Comparison of ENCODE assay signal across 8 mouse cellular contexts in genomic region chr2:32601417-32602065, GRCm38 (mm10). TPM values are rescaled to one million over a fixed set of nuclear protein-coding genes. Genes with fewer than 3 reads are reported as not detected.
DNase-seq lines count a peak whose midpoint lies in the region; ATAC-seq and TF ChIP-seq lines count a peak whose summit lies in the region.

No protein-coding gene starts in this region.

- H3K9me3 ChIP-seq in liver, embryonic 15.5 days (replicated peaks) = no peaks in the 10 kb centered on the region

- H3K27me3 ChIP-seq in cerebellum, adult 2 months (ENCODE audit: control insufficient read depth, insufficient read depth, low read length) = no peaks in the 10 kb centered on the region
- no peaks in the 10 kb centered on the region for H3K27me3 ChIP-seq in thymus, adult 2 months (ENCODE audit: control insufficient read depth, insufficient read depth, low read length)
- no peaks in the 10 kb centered on the region for H3K27me3 ChIP-seq in liver, embryonic 15.5 days

- H3K27ac ChIP-seq in cerebellum, adult 2 months (ENCODE audit: insufficient read depth, low read length) = no peak overlapping the region
- no peak overlapping the region for H3K27ac ChIP-seq in thymus, adult 2 months (ENCODE audit: control insufficient read depth, insufficient read depth, low read length)
- no peak overlapping the region; the same call in 1 of the 2 replicates for H3K27ac ChIP-seq in liver, embryonic 15.5 days (replicated peaks)

- peak; percentile 67 for ATAC-seq in liver, embryonic 15.5 days (ENCODE audit: insufficient read depth)

- H3K36me3 ChIP-seq in thymus, adult 2 months (ENCODE audit: control insufficient read depth, insufficient read depth, low read length) = no peaks in the 10 kb centered on the region
- H3K36me3 ChIP-seq in liver, embryonic 15.5 days (replicated peaks) = peaks cover 3% of the 10 kb centered on the region; the same call in 1 of the 2 replicates

- DNase-seq in cerebellum, adult 2 months = peak; percentile 52 to 60
- no peak for DNase-seq in cerebellum, adult 9-10 months
- DNase-seq in thymus, adult 2 months = peak; percentile 32
- no peak for DNase-seq in thymus, adult 18-20 months
- DNase-seq in heart, postnatal 4 days = peak; percentile 57
- peak; percentile 17 for DNase-seq in spleen, adult 12 weeks (ENCODE audit: low spot score)
- DNase-seq in frontal cortex, postnatal 25 days (ENCODE audit: low spot score in 2 of 2) = no peak

- WGBS in cerebellum, adult 2 months = 35% methylated on average over 8 of the region's 8 CpGs
- 55% methylated on average over 8 of the region's 8 CpGs for WGBS in thymus, adult 2 months
- WGBS in liver, embryonic 15.5 days (ENCODE audit: insufficient replicate concordance) = 35% methylated on average over 8 of the region's 8 CpGs

- peaks cover 46% of the 10 kb centered on the region for H3K4me1 ChIP-seq in cerebellum, adult 2 months (ENCODE audit: control insufficient read depth, insufficient read depth, low read length)
- H3K4me1 ChIP-seq in thymus, adult 2 months (replicated peaks; ENCODE audit: control insufficient read depth, insufficient read depth, low read length) = peaks cover 8% of the 10 kb centered on the region
- H3K4me1 ChIP-seq in liver, embryonic 15.5 days (replicated peaks) = peaks cover 37% of the 10 kb centered on the region

- no peak overlapping the region for H3K9ac ChIP-seq in liver, embryonic 15.5 days

- no peak for TF ChIP-seq POLR2A in cerebellum, adult 2 months (IDR thresholded peaks at IDR 0.05; ENCODE audit: borderline replicate concordance, insufficient read depth, low read length)
- TF ChIP-seq POLR2A in thymus, adult 2 months (IDR thresholded peaks at IDR 0.05; ENCODE audit: control insufficient read depth, extremely low read depth, insufficient read depth, low read length, poor library complexity) = no peak

- TF ChIP-seq CTCF in cerebellum, adult 2 months (IDR thresholded peaks at IDR 0.05; ENCODE audit: borderline replicate concordance, insufficient read depth, low read depth, low read length) = peak; percentile 62; the same call in 1 of the 2 replicates
- TF ChIP-seq CTCF in thymus, adult 2 months (IDR thresholded peaks at IDR 0.05; ENCODE audit: borderline replicate concordance, control insufficient read depth, extremely low read depth, insufficient read depth, low read length, poor library complexity) = no peak

- peak overlapping the region; percentile 73 for H3K4me2 ChIP-seq in liver, embryonic 15.5 days

- H3K4me3 ChIP-seq in cerebellum, adult 2 months (replicated peaks; ENCODE audit: insufficient read depth, low read depth, low read length) = no peak overlapping the region
- no peak overlapping the region for H3K4me3 ChIP-seq in thymus, adult 2 months (ENCODE audit: control insufficient read depth, insufficient read depth, low read length)
- no peak overlapping the region for H3K4me3 ChIP-seq in liver, embryonic 15.5 days (replicated peaks)

RNA-seq across cellular contexts. Expression of gene St6galnac6, which starts 2.0 kb away (rescaled TPM):
- polyA plus RNA-seq in cerebellum, adult 2 months (2012; rRNA removed) = 89.5 TPM in 2 replicates
- 18.1 and 25.9 TPM in 2 replicates for polyA plus RNA-seq in thymus, adult 2 months (2012; rRNA removed)
- 10 to 100 TPM; 77.5 to 82.7 TPM for total RNA-seq in heart, postnatal 4 days (2021)
- 11.6 and 11.7 TPM in 2 replicates for polyA plus RNA-seq in liver, embryonic 15.5 days (2015; fragmentation: Nextera tagmentation; extraction: Ambion mirVana)

RNA-seq across cellular contexts. Expression of gene St6galnac4, which starts 14.6 kb away (rescaled TPM):
- 91.4 and 101 TPM in 2 replicates for polyA plus RNA-seq in cerebellum, adult 2 months (2012; rRNA removed)
- polyA plus RNA-seq in thymus, adult 2 months (2012; rRNA removed) = 29.3 and 34.1 TPM in 2 replicates
- 10 to 100 TPM; 31.6 to 38.6 TPM for total RNA-seq in heart, postnatal 4 days (2021)
- 7.9 and 8.5 TPM in 2 replicates for polyA plus RNA-seq in liver, embryonic 15.5 days (2015; fragmentation: Nextera tagmentation; extraction: Ambion mirVana)

RNA-seq across cellular contexts. Expression of gene Ak1, which starts 20.0 kb away (rescaled TPM):
- 127 and 132 TPM in 2 replicates for polyA plus RNA-seq in cerebellum, adult 2 months (2012; rRNA removed)
- 3.6 and 23.5 TPM in 2 replicates for polyA plus RNA-seq in thymus, adult 2 months (2012; rRNA removed)
- 100 to 1,000 TPM; 405 to 424 TPM for total RNA-seq in heart, postnatal 4 days (2021)
- polyA plus RNA-seq in liver, embryonic 15.5 days (2015; fragmentation: Nextera tagmentation; extraction: Ambion mirVana) = 4.7 and 6.6 TPM in 2 replicates

RNA-seq across cellular contexts. Expression of gene 9430097D07Rik, which starts 26.1 kb away (rescaled TPM):
- 0.59 and 0.60 TPM in 2 replicates for polyA plus RNA-seq in cerebellum, adult 2 months (2012; rRNA removed)
- not detected in 2 replicates for polyA plus RNA-seq in thymus, adult 2 months (2012; rRNA removed)
- total RNA-seq in heart, postnatal 4 days (2021) = not detected
- polyA plus RNA-seq in liver, embryonic 15.5 days (2015; fragmentation: Nextera tagmentation; extraction: Ambion mirVana) = not detected in 2 replicates

RNA-seq across cellular contexts. Expression of gene Pip5kl1, which starts 26.9 kb away (rescaled TPM):
- polyA plus RNA-seq in cerebellum, adult 2 months (2012; rRNA removed) = 25.2 and 28.4 TPM in 2 replicates
- polyA plus RNA-seq in thymus, adult 2 months (2012; rRNA removed) = 0.92 and 1.1 TPM in 2 replicates
- total RNA-seq in heart, postnatal 4 days (2021) = under 1 TPM in 1 of 2 experiments, not detected in 1; 0.26 TPM
- 0.22 TPM in 1 of 2 replicates, not detected in the other for polyA plus RNA-seq in liver, embryonic 15.5 days (2015; fragmentation: Nextera tagmentation; extraction: Ambion mirVana)

Comparison
In these comparisons a context has a peak if more than half of its experiments do, and no peak if none do; other contexts are left out.
1. DNase-seq: peak in cerebellum, adult 2 months (2 of 2), thymus, adult 2 months (single experiment), heart, postnatal 4 days (single experiment) and spleen, adult 12 weeks (single experiment); none in cerebellum, adult 9-10 months (single experiment), thymus, adult 18-20 months (0 of 2) and frontal cortex, postnatal 25 days (0 of 2).